Mouse (Mus musculus) lung, embryonic 16.5 days (tissue): ENCODE data around the gene Lor. TPM values are rescaled to one million over a fixed set of nuclear protein-coding genes. Genes with fewer than 3 reads are reported as not detected.

ENCODE experiments used
- ATAC-seq: fragments of 200-750 bp; cut with Nextera tagmentation; 2 replicates; pipeline ENCODE4 v1.8.0; 2017; ENCODE audit warnings: low read depth, mild to moderate bottlenecking, moderate library complexity
- H3K27ac ChIP-seq: fragments of 300-500 bp; sonication (generic); 2 replicates; pipeline ENCODE4 v1.5.1; 2014; ENCODE audit warnings: mild to moderate bottlenecking, control low read depth, low read length
- H3K27me3 ChIP-seq: fragments of 300-500 bp; sonication (generic); 2 replicates; pipeline ENCODE4 v1.6.1; 2014; ENCODE audit warnings: low read depth, low read length, mixed read lengths; ENCODE audit not compliant: control insufficient read depth, insufficient read depth
- H3K36me3 ChIP-seq: fragments of 300-500 bp; sonication (generic); 2 replicates; pipeline ENCODE4 v1.6.1; 2014; ENCODE audit warnings: low read length; ENCODE audit not compliant: control insufficient read depth, insufficient read depth
- H3K4me1 ChIP-seq: fragments of 300-500 bp; sonication (generic); replicated peaks from 2 replicates; pipeline ENCODE4 v1.6.1; 2014; ENCODE audit warnings: low read length, mixed read lengths; ENCODE audit not compliant: control insufficient read depth, insufficient read depth
- H3K4me2 ChIP-seq: fragments of 300-500 bp; sonication (generic); 2 replicates; pipeline ENCODE4 v1.6.1; 2014; ENCODE audit warnings: low read depth, low read length, control low read depth
- H3K4me3 ChIP-seq: fragments of 300-500 bp; sonication (generic); 2 replicates; pipeline ENCODE4 v1.5.1; 2014; ENCODE audit warnings: mild to moderate bottlenecking, low read length, control low read depth
- H3K9ac ChIP-seq: fragments of 300-500 bp; sonication (generic); 2 replicates; pipeline ENCODE4 v1.6.1; 2014; ENCODE audit warnings: low read length, control low read depth
- H3K9me3 ChIP-seq: fragments of 300-500 bp; sonication (generic); 2 replicates; pipeline ENCODE4 v1.6.1; 2016; ENCODE audit warnings: low read length; ENCODE audit not compliant: control insufficient read depth
- WGBS: fragments of 180-500 bp; shearing (Covaris S2); extraction: QIAGEN DNeasy Blood & Tissue Kit; methylation state at CpG from one replicate; pipeline ENCODE4 v1.1.7; 2014; 5-methylcytosine and 5-hydroxymethylcytosine counted together
- microRNA-seq: library from miRNA; unstranded; fragments of <30 nt; microRNA quantifications from one replicate; pipeline ENCODE4, GENCODE M21; 2016
- polyA plus RNA-seq: library from polyadenylated mRNA; unstranded; fragments of >200 nt; fragmentation: Nextera tagmentation; extraction: Ambion mirVana; gene quantifications from 2 replicates; pipeline ENCODE4 v1.2.1, GENCODE M21; 2015

Lor gene
- polyA plus RNA-seq, 1 experiment from 2014 or later: 0.24 TPM

DNA sequence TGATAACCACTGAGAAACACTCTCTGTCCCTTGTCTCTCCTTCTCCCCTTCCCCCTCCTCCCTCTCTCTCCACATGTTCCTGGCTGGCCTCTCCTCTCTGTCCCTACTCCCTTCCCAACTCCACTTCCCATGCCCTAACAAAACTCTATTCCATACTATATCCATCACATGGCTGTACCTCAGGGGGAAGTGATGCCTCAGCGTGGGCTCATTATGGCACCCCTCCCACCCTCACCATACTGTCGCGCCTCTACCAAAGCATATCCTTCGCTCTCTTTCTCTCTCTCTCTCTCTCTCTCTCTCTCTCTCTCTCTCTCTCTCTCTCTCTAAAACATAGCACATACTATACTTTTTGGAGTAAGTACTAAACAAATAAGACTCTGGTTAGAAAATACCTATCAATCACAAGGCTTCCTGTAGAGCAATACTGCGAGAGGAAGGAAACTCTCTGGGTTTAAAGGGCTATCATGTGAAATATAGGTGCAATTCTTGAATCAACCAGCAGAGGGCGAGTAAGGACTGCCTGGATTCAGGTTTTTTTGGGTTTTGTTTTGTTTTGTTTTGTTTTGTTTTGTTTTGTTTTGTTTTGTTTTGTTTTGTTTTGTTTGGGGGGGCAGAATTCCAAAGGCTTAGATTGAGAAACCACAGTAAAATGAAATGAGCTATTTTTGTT is 32.4 kb downstream of the Lor start:
- Histone ChIP-seq H3K4me2 (no peak overlapping the region), H3K27me3 (no peaks in the 10 kb centered on the region), H3K36me3 (no peaks in the 10 kb centered on the region), H3K9me3 (no peaks in the 10 kb centered on the region), H3K4me1 (no peaks in the 10 kb centered on the region), H3K4me3 (no peak overlapping the region), H3K27ac (no peak overlapping the region), H3K9ac (no peak overlapping the region)
- no peak for ATAC-seq
- WGBS: 49% methylated on average over 6 of the region's 6 CpGs

DNA sequence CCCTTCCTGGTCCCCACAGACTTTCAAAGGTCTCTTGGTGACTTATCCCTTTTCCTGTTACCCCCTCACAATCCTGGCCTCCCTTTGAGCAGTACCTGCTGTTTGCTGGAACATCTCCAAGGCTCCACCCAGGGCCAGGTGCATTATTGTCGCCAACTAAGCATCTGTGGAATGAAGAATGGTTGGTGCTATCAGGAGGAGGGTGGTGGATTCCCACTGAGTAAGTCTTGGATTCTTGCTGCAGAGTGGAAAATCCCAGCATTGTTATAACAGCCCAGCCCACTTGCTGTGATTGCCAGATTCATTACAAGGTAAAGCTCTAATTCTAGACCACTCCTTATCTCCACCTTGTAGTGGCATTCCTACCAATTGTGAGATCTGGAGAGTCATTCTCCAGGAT is 49.0 kb downstream of the Lor start:
- no peaks in the 10 kb centered on the region for H3K36me3 ChIP-seq
- H3K4me1 ChIP-seq: no peaks in the 10 kb centered on the region
- H3K4me3 ChIP-seq: no peak overlapping the region
- H3K9me3 ChIP-seq: no peaks in the 10 kb centered on the region
- ATAC-seq: no peak
- H3K27me3 ChIP-seq: no peaks in the 10 kb centered on the region
- H3K27ac ChIP-seq: no peak overlapping the region
- no peak overlapping the region for H3K4me2 ChIP-seq
- 31% methylated on average over 1 of the region's 1 CpGs for WGBS
- no peak overlapping the region for H3K9ac ChIP-seq

DNA sequence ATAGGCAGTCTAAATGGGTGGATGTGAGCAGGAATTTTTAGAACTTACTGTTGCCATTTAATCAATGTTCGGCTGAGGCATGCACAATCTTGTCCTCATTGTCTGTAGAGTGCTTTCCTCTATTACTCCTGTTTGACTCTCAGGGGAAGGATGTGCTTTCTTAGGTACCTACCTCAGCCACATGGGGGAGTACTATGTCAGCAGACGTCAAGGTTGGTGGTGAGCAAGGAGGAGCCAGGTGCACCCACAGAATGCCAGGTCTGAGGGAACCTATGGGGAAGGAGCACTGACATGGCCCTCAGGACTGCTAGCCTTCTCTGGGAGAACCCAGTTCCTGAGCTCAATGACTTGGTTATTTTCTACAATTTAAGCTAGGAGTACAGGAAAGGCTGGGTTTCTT is 49.7 kb downstream of the Lor start:
- Histone ChIP-seq H3K4me3 (no peak overlapping the region), H3K9me3 (no peaks in the 10 kb centered on the region), H3K4me1 (no peaks in the 10 kb centered on the region), H3K9ac (no peak overlapping the region), H3K4me2 (no peak overlapping the region), H3K27ac (no peak overlapping the region), H3K36me3 (no peaks in the 10 kb centered on the region), H3K27me3 (no peaks in the 10 kb centered on the region)
- WGBS: 43% methylated on average over 2 of the region's 2 CpGs
- no peak for ATAC-seq

Small RNA genes lying within 50 kb of the gene (microRNA-seq; reads per million reads assigned to microRNA genes)
- gene Gm25145: not detected

Other genes with a start within 250 kb of the Lor start
- not detected in 2 replicates for gene Pglyrp3, start 68.6 kb downstream of the Lor start, polyA plus RNA-seq
- not detected in 2 replicates for gene Prr9, start 40.8 kb upstream of the Lor start, polyA plus RNA-seq
- not detected in 2 replicates for gene Lelp1, start 59.6 kb upstream of the Lor start, polyA plus RNA-seq
- 0.29 TPM in 1 of 2 replicates, not detected in the other for gene Sprr2a1, start 132.7 kb upstream of the Lor start, polyA plus RNA-seq
- gene Sprr2a2, start 132.8 kb upstream of the Lor start, polyA plus RNA-seq: 3.2 and 14.3 TPM in 2 replicates
- 0.34 and 0.84 TPM in 2 replicates for gene Sprr2a3, start 202.3 kb upstream of the Lor start, polyA plus RNA-seq
- gene Sprr2b, start 233.5 kb upstream of the Lor start, polyA plus RNA-seq: not detected in 2 replicates